8 mouse cellular contexts compared by ENCODE assay signal in the genomic region with DNA sequence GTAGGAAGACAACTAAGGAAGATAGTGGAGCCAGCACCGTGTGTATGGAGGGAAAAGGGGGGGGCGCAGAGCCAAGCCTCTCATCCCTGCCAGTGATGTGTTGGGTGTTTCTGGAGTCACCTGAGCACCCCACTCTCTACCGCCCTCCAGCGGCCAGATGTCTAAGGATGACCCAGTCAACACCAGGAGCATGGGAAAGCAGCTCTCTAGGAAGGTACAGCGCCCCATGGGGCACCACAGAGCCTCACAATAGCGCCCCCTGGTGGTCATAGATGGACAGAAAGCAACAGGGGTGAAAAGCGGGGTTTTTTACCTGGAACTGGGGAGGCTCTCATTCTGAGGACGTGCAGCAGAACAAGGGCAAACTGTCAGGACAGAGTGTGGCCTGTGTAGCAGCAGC. TPM values are rescaled to one million over a fixed set of nuclear protein-coding genes. Genes with fewer than 3 reads are reported as not detected.
DNase-seq lines count a peak whose midpoint lies in the region; ATAC-seq and TF ChIP-seq lines count a peak whose summit lies in the region.

No protein-coding gene starts in this region.

- TF ChIP-seq EP300 in heart, postnatal 0 days (IDR thresholded peaks at IDR 0.05; ENCODE audit: low read depth) = no peak
- TF ChIP-seq EP300 in liver, postnatal 0 days (IDR thresholded peaks at IDR 0.05; ENCODE audit: low read depth) = no peak

- no peak overlapping the region for H3K9ac ChIP-seq in hindbrain, embryonic 16.5 days (ENCODE audit: low read depth, low read length)
- no peak overlapping the region for H3K9ac ChIP-seq in heart, postnatal 0 days (replicated peaks; ENCODE audit: low read depth, low read length)
- no peak overlapping the region for H3K9ac ChIP-seq in liver, postnatal 0 days (replicated peaks)

- 30% methylated on average over 8 of the region's 8 CpGs for WGBS in hindbrain, embryonic 10.5 days
- WGBS in hindbrain, embryonic 16.5 days = 33% methylated on average over 8 of the region's 8 CpGs
- 40% methylated on average over 8 of the region's 8 CpGs for WGBS in heart, postnatal 0 days
- 40% methylated on average over 8 of the region's 8 CpGs for WGBS in liver, postnatal 0 days (ENCODE audit: insufficient replicate concordance)
- WGBS in spleen, adult 2 months = 55% methylated on average over 8 of the region's 8 CpGs

- H3K27me3 ChIP-seq in hindbrain, embryonic 10.5 days (ENCODE audit: insufficient read depth, poor library complexity, severe bottlenecking) = no peaks in the 10 kb centered on the region
- H3K27me3 ChIP-seq in hindbrain, embryonic 16.5 days (replicated peaks; ENCODE audit: control insufficient read depth, insufficient read depth, low read length) = no peaks in the 10 kb centered on the region
- H3K27me3 ChIP-seq in heart, postnatal 0 days (ENCODE audit: control insufficient read depth, insufficient read depth, low read length) = no peaks in the 10 kb centered on the region
- no peaks in the 10 kb centered on the region for H3K27me3 ChIP-seq in liver, postnatal 0 days (ENCODE audit: insufficient read depth, low read length)
- no peaks in the 10 kb centered on the region for H3K27me3 ChIP-seq in spleen, adult 2 months (ENCODE audit: control insufficient read depth, insufficient read depth, low read length)

- H3K9me3 ChIP-seq in hindbrain, embryonic 10.5 days = no peaks in the 10 kb centered on the region
- H3K9me3 ChIP-seq in hindbrain, embryonic 16.5 days (ENCODE audit: control insufficient read depth, low read length) = peaks cover 2% of the 10 kb centered on the region; the same call in 1 of the 2 replicates
- no peaks in the 10 kb centered on the region for H3K9me3 ChIP-seq in heart, postnatal 0 days (replicated peaks; ENCODE audit: control insufficient read depth, low read length)
- no peaks in the 10 kb centered on the region for H3K9me3 ChIP-seq in liver, postnatal 0 days (ENCODE audit: low read length)

- no peaks in the 10 kb centered on the region for H3K36me3 ChIP-seq in hindbrain, embryonic 10.5 days
- H3K36me3 ChIP-seq in hindbrain, embryonic 16.5 days (ENCODE audit: control insufficient read depth, insufficient read depth, low read length) = no peaks in the 10 kb centered on the region
- no peaks in the 10 kb centered on the region for H3K36me3 ChIP-seq in heart, postnatal 0 days (replicated peaks; ENCODE audit: control insufficient read depth, insufficient read depth, low read length)
- H3K36me3 ChIP-seq in liver, postnatal 0 days (replicated peaks; ENCODE audit: insufficient read depth, low read length) = no peaks in the 10 kb centered on the region
- H3K36me3 ChIP-seq in spleen, adult 2 months (ENCODE audit: control insufficient read depth, insufficient read depth, low read length) = no peaks in the 10 kb centered on the region

- H3K27ac ChIP-seq in hindbrain, embryonic 10.5 days = no peak overlapping the region
- no peak overlapping the region for H3K27ac ChIP-seq in hindbrain, embryonic 16.5 days (ENCODE audit: low read depth, low read length)
- H3K27ac ChIP-seq in heart, postnatal 0 days (ENCODE audit: low read depth) = no peak overlapping the region
- no peak overlapping the region for H3K27ac ChIP-seq in liver, postnatal 0 days (ENCODE audit: low read depth)
- H3K27ac ChIP-seq in spleen, adult 2 months (ENCODE audit: insufficient read depth, low read length) = no peak overlapping the region

- ATAC-seq in hindbrain, embryonic 16.5 days = no peak
- peak; percentile 45 for ATAC-seq in heart, postnatal 0 days (ENCODE audit: insufficient read depth, low read depth)
- ATAC-seq in liver, postnatal 0 days = peak; percentile 86

- peak; percentile 40 for DNase-seq in hindbrain, embryonic 10.5 days (ENCODE audit: low spot score)
- DNase-seq in CD4-positive, CD25-positive, alpha-beta regulatory T cell, adult 2 months (ENCODE audit: low read depth, low spot score) = peak; percentile 80
- DNase-seq in adrenal gland, adult 2 months = peak; percentile 59
- no peak for DNase-seq in heart, postnatal 0 days (ENCODE audit: low spot score)
- peak; percentile 86 for DNase-seq in liver, postnatal 0 days
- DNase-seq in spleen, adult 2 months (ENCODE audit: low read depth in 1 of 2, low spot score in 2 of 2) = peak in 1 of 2 experiments; percentile 52
- no peak for DNase-seq in frontal cortex, postnatal 36 days (ENCODE audit: low spot score in 2 of 2)

- H3K4me3 ChIP-seq in hindbrain, embryonic 10.5 days = no peak overlapping the region
- no peak overlapping the region for H3K4me3 ChIP-seq in hindbrain, embryonic 16.5 days (ENCODE audit: low read length)
- H3K4me3 ChIP-seq in heart, postnatal 0 days (ENCODE audit: low read depth, low read length) = no peak overlapping the region
- H3K4me3 ChIP-seq in liver, postnatal 0 days (ENCODE audit: low read depth, low read length) = no peak overlapping the region
- H3K4me3 ChIP-seq in spleen, adult 2 months (ENCODE audit: extremely low read depth, insufficient read depth, insufficient read length) = no peak overlapping the region

- peak; percentile 49 for TF ChIP-seq CTCF in heart, postnatal 0 days (IDR thresholded peaks at IDR 0.05; ENCODE audit: low read depth)
- peak; percentile 91 for TF ChIP-seq CTCF in liver, postnatal 0 days (IDR thresholded peaks at IDR 0.05; ENCODE audit: low read depth)
- TF ChIP-seq CTCF in spleen, adult 2 months (IDR thresholded peaks at IDR 0.05; ENCODE audit: extremely low read depth, insufficient read depth, insufficient read length, insufficient replicate concordance) = peak; percentile 56; the same call in 1 of the 2 replicates

- no peak for TF ChIP-seq POLR2A in spleen, adult 2 months (IDR thresholded peaks at IDR 0.05; ENCODE audit: low read depth, low read length)

- H3K4me2 ChIP-seq in hindbrain, embryonic 16.5 days (ENCODE audit: low read length) = no peak overlapping the region
- H3K4me2 ChIP-seq in heart, postnatal 0 days (ENCODE audit: low read depth, low read length) = no peak overlapping the region
- H3K4me2 ChIP-seq in liver, postnatal 0 days (ENCODE audit: low read depth, low read length) = no peak overlapping the region

- 0 out of 2 replicates have a peak, but pooled peaks cover 2% of the 10 kb centered on the region for H3K4me1 ChIP-seq in hindbrain, embryonic 10.5 days (replicated peaks)
- no peaks in the 10 kb centered on the region for H3K4me1 ChIP-seq in hindbrain, embryonic 16.5 days (ENCODE audit: control insufficient read depth, insufficient read depth, low read depth, low read length)
- H3K4me1 ChIP-seq in heart, postnatal 0 days (ENCODE audit: control insufficient read depth, insufficient read depth) = peaks cover 12% of the 10 kb centered on the region
- H3K4me1 ChIP-seq in liver, postnatal 0 days (ENCODE audit: insufficient read depth) = peaks cover under 1% of the 10 kb centered on the region; the same call in 1 of the 2 replicates
- H3K4me1 ChIP-seq in spleen, adult 2 months (ENCODE audit: control insufficient read depth, insufficient read depth, insufficient read length) = no peaks in the 10 kb centered on the region

RNA-seq across cellular contexts. Expression of gene Nenf, which starts 29.2 kb away (rescaled TPM):
- 58.6 and 75.5 TPM in 2 replicates for polyA plus RNA-seq in hindbrain, embryonic 10.5 days (2016; fragmentation: Nextera tagmentation; extraction: Ambion mirVana)
- polyA plus RNA-seq in hindbrain, embryonic 16.5 days (2015; fragmentation: Nextera tagmentation; extraction: Ambion mirVana) = 141 and 149 TPM in 2 replicates
- total RNA-seq in adrenal gland, adult 2 months (2021) = 10 to 100 TPM; 78.7 to 94.3 TPM
- 249 and 261 TPM in 2 replicates for polyA plus RNA-seq in adrenal gland, adult 2 months (2012; rRNA removed)
- 209 and 250 TPM in 2 replicates for total RNA-seq in heart, postnatal 0 days (2014; rRNA removed; ENCODE audit: low replicate concordance)
- polyA plus RNA-seq in heart, postnatal 0 days (2015; fragmentation: Nextera tagmentation; extraction: Ambion mirVana) = 166 and 171 TPM in 2 replicates
- polyA plus RNA-seq in liver, postnatal 0 days (2015; fragmentation: Nextera tagmentation; extraction: Ambion mirVana) = 36.6 and 37.0 TPM in 2 replicates
- polyA plus RNA-seq in spleen, adult 2 months (2012; rRNA removed) = 51.4 and 59.6 TPM in 2 replicates

RNA-seq across cellular contexts. Expression of gene Tmem206, which starts 37.0 kb away (rescaled TPM):
- 30.5 and 36.6 TPM in 2 replicates for polyA plus RNA-seq in hindbrain, embryonic 10.5 days (2016; fragmentation: Nextera tagmentation; extraction: Ambion mirVana)
- polyA plus RNA-seq in hindbrain, embryonic 16.5 days (2015; fragmentation: Nextera tagmentation; extraction: Ambion mirVana) = 33.1 and 35.1 TPM in 2 replicates
- total RNA-seq in adrenal gland, adult 2 months (2021) = 1 to 10 TPM; 4.2 to 7.4 TPM
- 4.0 and 4.1 TPM in 2 replicates for polyA plus RNA-seq in adrenal gland, adult 2 months (2012; rRNA removed)
- 5.3 and 11.4 TPM in 2 replicates for total RNA-seq in heart, postnatal 0 days (2014; rRNA removed; ENCODE audit: low replicate concordance)
- 10.4 and 10.9 TPM in 2 replicates for polyA plus RNA-seq in heart, postnatal 0 days (2015; fragmentation: Nextera tagmentation; extraction: Ambion mirVana)
- polyA plus RNA-seq in liver, postnatal 0 days (2015; fragmentation: Nextera tagmentation; extraction: Ambion mirVana) = 3.8 and 4.4 TPM in 2 replicates
- 12.4 and 14.9 TPM in 2 replicates for polyA plus RNA-seq in spleen, adult 2 months (2012; rRNA removed)

Comparison
In these comparisons a context has a peak if more than half of its experiments do, and no peak if none do; other contexts are left out.
1. DNase-seq: peak in hindbrain, embryonic 10.5 days (single experiment), CD4-positive, CD25-positive, alpha-beta regulatory T cell, adult 2 months (single experiment), adrenal gland, adult 2 months (single experiment) and liver, postnatal 0 days (single experiment); none in heart, postnatal 0 days (single experiment) and frontal cortex, postnatal 36 days (0 of 2).
2. Peak in every context shown above with its lines, with median percentiles within 50 percentile points of each other: CTCF ChIP-seq.